Mouse (Mus musculus): Measurements from ENCODE around the gene Adora2b.

Adora2b gene

GRCm38 (mm10) chr11:62248401-62249244, at the start of gene Adora2b:
TSS of gene Adora2b (plus strand) at chr11:62248984.
- DNase-seq (ENCODE audit: low spot score in 2 of 2) = peak in 1 of 2 experiments; percentile 17

- no peak for DNase-seq (ENCODE audit: low spot score in 2 of 2)
These were observed 47.8 kb upstream of the Adora2b start for GRCm38 (mm10) chr11:62200901-62201512.

DNA sequence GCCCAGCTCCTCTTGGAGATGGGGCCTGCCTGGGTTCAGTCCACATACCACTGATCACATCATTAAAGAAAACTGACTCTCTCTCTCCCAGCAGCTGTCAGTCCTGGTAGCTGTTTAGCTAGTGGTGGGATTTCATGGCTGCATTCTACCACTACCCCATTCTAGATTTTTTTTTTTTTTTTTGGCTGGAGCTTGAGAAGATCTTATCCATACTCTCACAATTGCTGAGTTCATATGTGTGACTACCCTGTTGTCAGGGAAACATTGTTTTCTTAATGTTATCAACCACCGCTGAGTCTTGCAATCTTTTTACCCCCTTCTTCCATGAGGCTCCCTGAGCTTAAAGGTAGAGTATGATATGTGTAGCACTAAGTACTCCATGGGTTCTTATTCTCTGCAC, 46.1 kb upstream of the Adora2b start:
- DNase-seq (ENCODE audit: low spot score in 2 of 2) = no peak

- DNase-seq (ENCODE audit: low spot score in 2 of 2) = no peak
These were observed 39.7 kb upstream of the Adora2b start for GRCm38 (mm10) chr11:62209111-62209510.

DNA sequence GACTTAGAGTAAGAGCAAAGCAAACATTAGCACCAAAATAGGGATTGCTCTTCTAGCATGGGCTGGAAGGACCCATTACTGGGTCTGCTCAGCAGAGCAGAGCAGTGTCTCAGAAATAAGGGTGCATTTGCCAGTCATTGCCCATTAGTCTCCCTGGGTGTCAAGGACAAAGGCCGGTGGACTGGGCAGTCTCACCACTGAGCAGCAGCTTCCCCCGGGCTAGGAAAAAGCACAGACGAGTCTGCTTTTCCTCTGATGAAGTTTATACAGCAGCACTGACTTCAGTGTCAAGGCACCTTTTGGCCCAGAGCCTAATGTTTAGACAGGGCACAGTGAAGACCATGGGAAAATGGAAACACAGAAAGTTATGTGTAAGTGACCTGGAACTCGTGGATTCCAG, 38.9 kb upstream of the Adora2b start:
- no peak for DNase-seq (ENCODE audit: low spot score in 2 of 2)

DNA sequence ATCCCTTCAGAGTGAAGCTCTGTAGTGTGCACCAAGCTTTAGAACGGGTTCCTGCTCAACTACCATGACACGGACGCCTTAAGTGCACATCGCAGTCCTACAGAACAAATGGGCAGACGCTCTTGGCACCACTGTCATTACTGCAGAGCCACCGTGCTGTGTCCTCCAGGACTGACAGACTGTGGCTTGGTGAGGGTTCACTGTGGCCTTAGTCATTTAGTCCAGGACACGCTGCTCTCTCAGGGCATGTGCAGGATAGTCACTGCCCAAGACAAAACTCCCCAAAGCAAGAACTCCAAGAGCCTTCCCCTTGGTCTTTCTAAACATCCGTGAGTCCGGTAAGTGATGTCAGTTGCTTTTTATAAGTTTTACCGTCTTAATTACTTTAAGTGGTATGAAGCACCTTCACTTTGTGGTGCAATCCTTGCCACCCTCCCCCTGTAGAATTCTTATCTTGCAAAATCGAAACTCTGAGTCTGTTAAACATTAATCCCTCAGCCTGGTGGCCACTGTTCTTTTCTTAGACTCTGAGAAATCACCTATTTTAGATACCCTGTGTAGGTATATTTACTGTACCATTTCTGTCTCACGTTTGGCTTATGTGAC, 35.3 kb upstream of the Adora2b start:
- DNase-seq (ENCODE audit: low spot score in 2 of 2) = no peak

- DNase-seq (ENCODE audit: low spot score in 2 of 2) = no peak
These were observed 33.7 kb upstream of the Adora2b start for GRCm38 (mm10) chr11:62215107-62215506.

DNA sequence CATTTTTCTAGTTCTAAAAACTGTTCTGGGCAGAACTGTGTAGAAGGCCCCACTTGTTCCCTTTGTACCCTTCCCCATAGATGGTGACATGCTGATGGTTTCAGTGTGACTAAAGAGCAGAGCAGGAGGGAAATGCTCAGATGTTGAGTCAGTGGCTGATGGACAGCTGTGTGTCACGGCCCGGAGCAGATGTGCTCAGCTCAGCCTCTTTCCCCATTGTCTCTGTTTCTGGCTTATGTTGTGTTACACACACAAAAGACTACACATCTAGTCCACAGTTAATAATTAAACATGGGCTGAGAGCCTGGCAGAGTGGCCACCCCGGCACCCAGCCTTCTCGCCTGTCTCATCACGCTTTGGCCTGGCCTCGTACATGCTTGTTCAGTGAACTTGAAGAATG, 31.0 kb upstream of the Adora2b start:
- DNase-seq (ENCODE audit: low spot score in 2 of 2) = no peak

- DNase-seq (ENCODE audit: low spot score in 2 of 2) = no peak
These were observed 27.9 kb upstream of the Adora2b start for GRCm38 (mm10) chr11:62220756-62221510.

- DNase-seq (ENCODE audit: low spot score in 2 of 2) = no peak
These were observed 25.4 kb upstream of the Adora2b start for GRCm38 (mm10) chr11:62223416-62223815.

DNA sequence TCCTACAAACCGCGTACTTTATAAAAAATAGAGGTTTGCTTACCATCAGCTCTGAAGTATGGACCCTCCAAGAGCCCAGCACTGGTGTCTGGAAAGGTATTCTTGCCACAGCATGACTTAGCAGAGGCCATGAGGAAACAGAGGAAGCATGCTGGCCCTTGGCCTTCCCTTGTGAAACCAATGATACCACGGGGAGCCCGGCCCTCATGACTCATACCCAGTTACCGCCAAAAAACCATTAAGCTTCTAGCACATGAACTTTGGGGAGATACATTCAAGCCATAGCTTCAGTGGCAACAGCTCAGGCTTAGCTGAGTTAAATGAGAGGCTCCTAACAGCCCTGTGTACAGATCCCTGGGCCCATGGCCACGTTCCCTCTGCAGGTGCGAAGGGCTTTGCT, 24.8 kb upstream of the Adora2b start:
- no peak for DNase-seq (ENCODE audit: low spot score in 2 of 2)

- DNase-seq (ENCODE audit: low spot score in 2 of 2) = no peak
These were observed 24.0 kb upstream of the Adora2b start for GRCm38 (mm10) chr11:62224797-62225196.

GRCm38 (mm10) chr11:62240631-62241261, 8.0 kb upstream of the Adora2b start:
- no peak for DNase-seq (ENCODE audit: low spot score in 2 of 2)

GRCm38 (mm10) chr11:62243871-62244270, 4.9 kb upstream of the Adora2b start:
- no peak for DNase-seq (ENCODE audit: low spot score in 2 of 2)

DNA sequence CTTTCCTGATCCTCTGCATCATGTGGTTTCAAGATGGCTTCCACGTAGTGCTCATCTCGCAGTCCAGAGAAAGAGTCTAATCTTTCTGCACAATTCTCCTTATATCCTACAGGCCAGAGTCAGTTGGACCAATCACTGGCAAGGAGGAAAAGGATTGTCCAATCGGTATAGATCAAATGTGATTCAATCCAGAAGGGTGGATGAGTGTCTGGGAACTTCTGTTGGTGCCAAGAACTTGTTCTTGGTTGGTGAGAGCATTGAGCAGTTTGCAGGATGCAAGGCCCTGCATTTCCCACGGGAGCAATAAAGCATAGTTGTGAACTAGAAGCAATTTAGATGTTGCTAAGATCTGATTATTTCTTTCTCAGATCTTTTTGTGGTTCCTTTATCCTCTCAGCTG, 4.3 kb upstream of the Adora2b start:
- DNase-seq (ENCODE audit: low spot score in 2 of 2) = no peak

DNA sequence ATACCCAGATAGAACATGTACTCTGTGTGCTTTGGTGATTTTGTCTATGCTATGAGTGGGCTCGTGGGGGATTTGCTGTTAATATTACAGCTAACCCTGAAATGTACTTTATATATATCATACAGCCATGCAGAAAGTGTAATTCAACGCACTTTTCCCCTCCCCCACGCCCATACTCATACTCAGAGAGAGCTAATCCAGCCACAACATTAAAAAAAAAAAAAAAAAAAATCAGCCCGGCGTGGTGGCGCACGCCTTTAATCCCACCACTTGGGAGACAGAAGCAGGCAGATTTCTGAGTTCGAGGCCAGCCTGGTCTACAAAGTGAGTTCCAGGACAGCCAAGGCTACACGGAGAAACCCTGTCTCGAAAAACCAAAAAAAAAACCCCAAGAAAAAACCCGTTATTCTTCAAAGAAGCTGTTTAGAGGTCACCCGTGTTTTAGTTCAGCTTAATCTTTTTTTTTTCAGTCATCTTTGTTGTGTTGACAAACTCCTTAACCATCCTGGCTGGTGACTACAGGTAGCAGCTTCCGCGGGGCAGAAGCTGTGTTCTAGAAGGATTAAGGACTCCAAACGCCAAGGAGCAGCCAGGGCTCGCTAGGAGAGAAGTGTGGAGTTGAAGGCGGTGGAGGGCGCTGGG, 904 bp upstream of the Adora2b start:
- DNase-seq (ENCODE audit: low spot score in 2 of 2) = no peak

DNA sequence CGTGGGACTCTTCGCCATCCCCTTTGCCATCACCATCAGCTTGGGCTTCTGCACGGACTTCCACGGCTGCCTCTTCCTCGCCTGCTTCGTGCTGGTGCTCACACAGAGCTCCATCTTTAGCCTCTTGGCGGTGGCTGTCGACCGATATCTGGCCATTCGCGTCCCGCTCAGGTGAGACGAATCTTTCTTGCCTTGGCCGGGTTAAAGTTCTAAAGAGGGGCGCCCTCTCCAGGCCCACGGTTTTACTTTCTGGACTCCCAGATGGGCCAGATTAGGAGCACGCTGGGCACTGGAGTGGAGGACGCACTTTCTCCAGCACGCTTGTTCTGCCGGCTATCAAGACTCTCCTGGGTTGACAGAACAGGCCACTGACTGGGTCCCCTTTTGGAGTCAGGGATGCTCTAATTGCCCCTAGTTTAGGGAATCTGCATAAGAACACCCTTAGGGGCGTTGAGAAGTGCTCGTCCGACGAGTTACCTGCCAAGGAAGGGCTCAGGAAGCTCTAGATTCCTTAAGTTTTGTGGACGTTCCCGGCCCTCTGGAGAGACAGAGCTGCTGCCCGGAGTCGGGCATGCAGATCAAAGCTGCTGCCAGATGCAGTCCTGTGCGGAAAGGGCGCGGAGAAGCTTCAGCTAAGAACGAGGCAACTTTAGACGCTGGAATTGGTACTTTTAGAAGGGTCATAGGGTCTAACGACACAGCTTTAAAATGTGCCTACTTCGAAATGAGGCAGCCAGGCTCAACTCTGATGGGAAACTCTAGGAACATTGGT, 668 bp downstream of the Adora2b start:
- DNase-seq (ENCODE audit: low spot score in 2 of 2) = peak in 1 of 2 experiments; percentile 13

DNA sequence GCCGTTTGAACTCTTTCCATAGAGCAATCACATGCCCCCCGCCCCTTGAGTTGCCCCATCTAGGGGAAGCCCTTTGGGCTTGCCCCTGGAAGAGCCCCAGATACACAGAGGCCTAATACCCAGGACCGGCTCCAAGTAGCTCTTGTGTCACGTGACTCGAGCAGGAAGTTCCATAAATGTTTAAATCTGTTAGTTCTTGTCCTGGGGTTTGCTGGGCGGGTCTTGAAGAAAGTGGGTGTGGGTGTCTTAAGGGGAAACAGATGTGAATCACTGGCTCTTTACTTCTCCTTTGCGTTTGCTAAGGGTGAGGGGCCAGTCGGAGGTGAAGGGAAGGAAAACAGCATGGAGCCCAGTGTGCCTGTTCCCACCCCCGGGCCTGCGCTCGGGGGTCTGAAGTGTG, 2.3 kb downstream of the Adora2b start:
- no peak for DNase-seq (ENCODE audit: low spot score in 2 of 2)

DNA sequence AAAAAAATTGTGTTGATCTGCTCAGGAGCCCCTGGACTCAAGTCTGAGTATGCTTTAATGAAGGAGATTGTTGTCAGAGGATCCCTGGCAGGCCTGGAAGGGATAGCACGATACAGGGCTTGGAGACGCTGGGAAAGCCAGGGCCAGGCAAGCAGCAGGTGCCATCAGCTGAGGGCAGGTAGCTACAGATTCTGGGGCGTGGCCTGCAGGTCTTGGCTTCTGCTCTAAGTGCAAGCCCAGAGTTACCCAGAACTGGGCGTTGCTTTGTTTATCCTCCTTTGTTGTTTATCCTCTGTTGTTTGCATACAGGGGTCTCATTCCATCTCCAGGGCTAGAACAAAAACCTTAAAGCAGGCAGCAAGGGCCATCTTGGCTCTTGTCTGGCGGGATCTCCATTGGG, 4.6 kb downstream of the Adora2b start:
- no peak for DNase-seq (ENCODE audit: low spot score in 2 of 2)

- DNase-seq (ENCODE audit: low spot score in 2 of 2) = no peak
These were observed 10.4 kb downstream of the Adora2b start for GRCm38 (mm10) chr11:62259214-62259613.
